Mouse (Mus musculus) stomach, embryonic 16.5 days (tissue): ENCODE data around the gene Ltbp1. TPM values are rescaled to one million over a fixed set of nuclear protein-coding genes. Genes with fewer than 3 reads are reported as not detected.
"Not testable (repeated sequence)": the region's sequence is repeated elsewhere in the genome, so short reads cannot be mapped to it uniquely, and the experiment has no call there.

ENCODE experiments used
- ATAC-seq: fragments of 200-750 bp; cut with Nextera tagmentation; 2 replicates; pipeline ENCODE4 v1.8.0; 2017; ENCODE audit warnings: moderate number of reproducible peaks, moderate TSS enrichment; ENCODE audit not compliant: insufficient read depth, low FRiP score
- H3K27ac ChIP-seq: fragments of 300-500 bp; sonication (generic); 2 replicates; pipeline ENCODE4 v1.5.1; 2014; ENCODE audit warnings: low read length
- H3K27me3 ChIP-seq: fragments of 300-500 bp; sonication (generic); 2 replicates; pipeline ENCODE4 v1.6.1; 2014; ENCODE audit warnings: low read length, control low read depth, mixed read lengths; ENCODE audit not compliant: control insufficient read depth, insufficient read depth
- H3K36me3 ChIP-seq: fragments of 300-500 bp; sonication (generic); 2 replicates; pipeline ENCODE4 v1.6.1; 2014; ENCODE audit warnings: low read length; ENCODE audit not compliant: control insufficient read depth, insufficient read depth
- H3K4me1 ChIP-seq: fragments of 300-500 bp; sonication (generic); 2 replicates; pipeline ENCODE4 v1.6.1; 2014; ENCODE audit warnings: low read length, control low read depth, mixed read lengths; ENCODE audit not compliant: control insufficient read depth, insufficient read depth
- H3K4me2 ChIP-seq: fragments of 300-500 bp; sonication (generic); 2 replicates; pipeline ENCODE4 v1.6.1; 2014; ENCODE audit warnings: low read depth, low read length, mixed read lengths
- H3K4me3 ChIP-seq: fragments of 300-500 bp; sonication (generic); replicated peaks from 2 replicates; pipeline ENCODE4 v1.5.1; 2014; ENCODE audit warnings: mild to moderate bottlenecking, low read length
- H3K9ac ChIP-seq: fragments of 300-500 bp; sonication (generic); 2 replicates; pipeline ENCODE4 v1.6.1; 2014; ENCODE audit warnings: low read length
- H3K9me3 ChIP-seq: fragments of 300-500 bp; sonication (generic); replicated peaks from 2 replicates; pipeline ENCODE4 v1.6.1; 2016; ENCODE audit warnings: low read length, control low read depth; ENCODE audit not compliant: control insufficient read depth
- WGBS: fragments of 180-500 bp; shearing (Covaris S2); extraction: QIAGEN DNeasy Blood & Tissue Kit; methylation state at CpG from one replicate; pipeline ENCODE4 v1.1.7; 2014; 5-methylcytosine and 5-hydroxymethylcytosine counted together
- polyA plus RNA-seq: library from polyadenylated mRNA; unstranded; fragments of >200 nt; fragmentation: Nextera tagmentation; extraction: Ambion mirVana; gene quantifications from 2 replicates; pipeline ENCODE4 v1.2.1, GENCODE M21; 2015

The Ltbp1 gene
- polyA plus RNA-seq, 1 experiment from 2014 or later: 30.1 TPM

GRCm38 (mm10) chr17:75128337-75128935, 123.1 kb downstream of the Ltbp1 start:
- WGBS: 44% methylated on average over 8 of the region's 8 CpGs

DNA sequence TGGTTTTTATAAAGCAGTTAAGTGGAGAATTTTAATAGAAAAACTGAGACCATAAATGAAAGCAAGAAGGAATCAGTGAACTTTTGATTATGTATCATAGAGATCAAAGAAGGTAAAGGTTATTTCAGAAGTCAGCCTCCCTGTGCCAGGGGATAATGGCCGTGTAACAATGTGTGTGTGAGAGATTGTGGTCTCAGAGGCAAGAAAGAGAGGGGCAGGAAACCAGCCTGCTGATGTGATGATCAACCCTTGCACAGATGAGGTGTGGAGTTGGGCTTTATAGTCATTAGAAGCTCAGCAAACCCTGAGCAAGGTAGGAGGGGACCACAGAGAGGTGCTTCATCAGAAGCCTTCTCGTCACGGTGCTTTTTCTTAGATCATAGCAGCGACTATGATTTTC, 128.6 kb downstream of the Ltbp1 start:
- ATAC-seq: no peak
- H3K27ac ChIP-seq: no peak overlapping the region

More at GRCm38 (mm10) chr17:75128337-75128935, 123.1 kb downstream of the Ltbp1 start:
- Histone ChIP-seq H3K27me3 (no peaks in the 10 kb centered on the region), H3K27ac (no peak overlapping the region), H3K4me2 (no peak overlapping the region), H3K36me3 (no peaks in the 10 kb centered on the region), H3K9me3 (no peaks in the 10 kb centered on the region), H3K4me3 (no peak overlapping the region), H3K4me1 (0 out of 2 replicates have a peak, but pooled peaks cover 2% of the 10 kb centered on the region), H3K9ac (no peak overlapping the region)
- ATAC-seq: no peak

GRCm38 (mm10) chr17:75139731-75140130, 134.4 kb downstream of the Ltbp1 start:
- H3K4me2 ChIP-seq: no peak overlapping the region
- H3K9ac ChIP-seq: no peak overlapping the region
- ATAC-seq: no peak
- no peak overlapping the region for H3K4me3 ChIP-seq
- no peaks in the 10 kb centered on the region for H3K36me3 ChIP-seq
- no peaks in the 10 kb centered on the region for H3K4me1 ChIP-seq
- no peaks in the 10 kb centered on the region for H3K9me3 ChIP-seq
- H3K27ac ChIP-seq: no peak overlapping the region
- no peaks in the 10 kb centered on the region for H3K27me3 ChIP-seq
- WGBS: 87% methylated on average over 2 of the region's 2 CpGs

More for the DNA sequence above, 128.6 kb downstream of the Ltbp1 start:
- Histone ChIP-seq H3K4me3 (no peak overlapping the region), H3K36me3 (no peaks in the 10 kb centered on the region), H3K27me3 (no peaks in the 10 kb centered on the region), H3K4me2 (no peak overlapping the region), H3K4me1 (no peaks in the 10 kb centered on the region), H3K9me3 (no peaks in the 10 kb centered on the region), H3K9ac (no peak overlapping the region)
- WGBS: 88% methylated on average over 4 of the region's 4 CpGs

DNA sequence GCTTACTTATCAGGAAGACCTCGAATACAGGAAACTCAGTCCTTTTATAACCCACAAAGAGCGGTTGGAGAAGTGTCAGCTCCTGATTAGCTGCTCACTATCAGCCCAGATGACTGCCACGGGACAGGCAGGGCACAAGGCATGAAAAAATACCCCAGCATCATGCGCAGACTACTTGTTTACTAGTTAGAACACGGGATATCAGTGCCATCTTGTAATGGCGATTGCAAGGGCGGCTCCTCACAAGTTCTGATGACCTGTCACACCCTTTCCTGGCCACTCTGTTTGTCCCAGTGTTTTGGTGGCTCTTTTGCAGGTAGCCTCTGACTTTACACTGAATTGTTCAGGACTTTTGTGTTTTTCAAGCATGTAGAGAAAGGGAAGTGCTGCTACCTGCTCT, 137.5 kb downstream of the Ltbp1 start:
- not testable (repeated sequence) for ATAC-seq, H3K9ac ChIP-seq, H3K4me3 ChIP-seq, H3K9me3 ChIP-seq, H3K36me3 ChIP-seq, H3K27me3 ChIP-seq, H3K4me1 ChIP-seq, H3K4me2 ChIP-seq, H3K27ac ChIP-seq
- 82% methylated on average over 7 of the region's 7 CpGs for WGBS

- no peaks in the 10 kb centered on the region for H3K9me3 ChIP-seq
- no peak overlapping the region for H3K27ac ChIP-seq
- no peaks in the 10 kb centered on the region for H3K4me1 ChIP-seq
- H3K27me3 ChIP-seq: no peaks in the 10 kb centered on the region
- H3K36me3 ChIP-seq: no peaks in the 10 kb centered on the region
- no peak overlapping the region for H3K9ac ChIP-seq
- H3K4me2 ChIP-seq: no peak overlapping the region
- no peak for ATAC-seq
- H3K4me3 ChIP-seq: no peak overlapping the region
- 52% methylated on average over 6 of the region's 6 CpGs for WGBS
Observed at GRCm38 (mm10) chr17:75143927-75144326, 138.6 kb downstream of the Ltbp1 start.

DNA sequence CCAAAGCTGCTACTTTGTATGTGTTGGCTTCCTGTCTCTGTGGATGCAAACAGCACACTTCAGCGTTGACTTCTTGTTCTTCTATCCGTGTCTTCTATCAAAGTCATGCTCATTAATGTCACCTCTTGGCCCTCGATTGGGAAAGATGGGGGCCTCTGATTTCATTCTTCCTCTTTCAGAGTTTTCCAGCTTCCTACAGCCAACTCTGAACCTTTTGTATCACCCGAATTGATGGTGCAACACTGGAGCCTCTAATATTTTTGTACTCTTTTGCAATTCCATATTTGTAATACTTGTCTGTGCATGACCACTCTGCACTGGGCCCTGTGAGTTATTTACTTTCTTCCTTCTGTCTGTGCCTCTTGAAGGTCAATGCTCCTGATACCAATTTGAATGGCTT, 141.8 kb downstream of the Ltbp1 start:
- Histone ChIP-seq H3K9me3 (no peaks in the 10 kb centered on the region), H3K4me3 (no peak overlapping the region), H3K27ac (no peak overlapping the region), H3K9ac (no peak overlapping the region), H3K36me3 (no peaks in the 10 kb centered on the region), H3K4me2 (no peak overlapping the region), H3K27me3 (no peaks in the 10 kb centered on the region), H3K4me1 (no peaks in the 10 kb centered on the region)
- WGBS: 83% methylated on average over 4 of the region's 4 CpGs
- ATAC-seq: no peak

GRCm38 (mm10) chr17:75151800-75152199, 146.4 kb downstream of the Ltbp1 start:
- Histone ChIP-seq H3K27ac (no peak overlapping the region), H3K9ac (no peak overlapping the region), H3K4me2 (no peak overlapping the region), H3K27me3 (no peaks in the 10 kb centered on the region), H3K4me3 (no peak overlapping the region), H3K4me1 (no peaks in the 10 kb centered on the region), H3K9me3 (no peaks in the 10 kb centered on the region), H3K36me3 (no peaks in the 10 kb centered on the region)
- ATAC-seq: no peak
- WGBS: 74% methylated on average over 9 of the region's 9 CpGs

DNA sequence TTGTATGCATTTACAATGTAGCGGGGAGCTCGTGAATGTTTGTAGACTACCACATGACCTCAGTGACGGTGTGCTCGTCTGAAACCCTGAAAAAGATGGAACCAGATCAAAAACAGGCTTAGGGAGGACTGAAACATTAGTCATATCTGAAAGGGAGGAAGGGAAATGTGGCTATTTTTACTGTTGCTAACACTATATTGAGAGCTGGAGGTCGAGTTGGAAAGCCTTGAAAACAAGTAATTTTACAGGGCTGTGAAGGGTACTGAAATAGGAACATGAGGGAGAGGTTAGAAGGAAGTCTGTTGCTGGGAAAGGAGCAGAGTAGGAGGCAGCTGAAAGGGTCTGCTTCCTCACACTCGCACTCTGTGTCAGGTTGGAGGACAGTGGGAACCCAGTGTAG, 147.7 kb downstream of the Ltbp1 start:
- WGBS: 53% methylated on average over 6 of the region's 6 CpGs
- Histone ChIP-seq H3K9ac (no peak overlapping the region), H3K27me3 (no peaks in the 10 kb centered on the region), H3K27ac (no peak overlapping the region), H3K36me3 (no peaks in the 10 kb centered on the region), H3K4me3 (no peak overlapping the region), H3K4me1 (no peaks in the 10 kb centered on the region), H3K4me2 (no peak overlapping the region), H3K9me3 (no peaks in the 10 kb centered on the region)
- ATAC-seq: no peak

DNA sequence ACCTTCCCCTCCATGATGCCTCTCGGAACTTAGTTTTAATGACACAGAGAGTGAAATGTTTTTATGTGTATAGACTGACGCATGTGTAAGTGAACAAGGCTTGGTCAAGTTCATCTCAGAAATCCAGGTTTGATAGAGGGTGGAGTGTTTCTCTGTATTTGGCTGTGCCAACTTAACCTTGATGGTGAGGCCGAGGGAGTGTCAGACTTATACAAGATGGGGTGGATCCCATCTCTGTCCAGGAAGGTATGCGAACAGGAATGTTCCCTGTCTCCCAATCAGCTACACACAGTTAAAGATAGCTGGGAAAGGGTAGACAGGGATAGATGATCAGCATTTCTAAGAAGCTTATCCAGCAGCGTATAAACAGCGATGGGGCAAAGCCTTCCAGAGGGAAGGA, 153.0 kb downstream of the Ltbp1 start:
- Histone ChIP-seq H3K9ac (no peak overlapping the region), H3K4me2 (no peak overlapping the region), H3K27me3 (no peaks in the 10 kb centered on the region), H3K9me3 (no peaks in the 10 kb centered on the region), H3K4me1 (no peaks in the 10 kb centered on the region), H3K36me3 (no peaks in the 10 kb centered on the region), H3K27ac (no peak overlapping the region), H3K4me3 (no peak overlapping the region)
- 68% methylated on average over 6 of the region's 6 CpGs for WGBS
- ATAC-seq: no peak
